Mouse (Mus musculus): ENCODE data around the gene Sell.

GRCm38 (mm10) chr1:164053561-164053960 is 8.2 kb upstream of the Sell start:
- TF ChIP-seq CTCF (IDR thresholded peaks at IDR 0.05; ENCODE audit: low read depth) (no peak), EP300 (optimal IDR thresholded peaks at IDR 0.05) (no peak)
